Mouse (Mus musculus) gastrocnemius, postnatal 10 days (tissue): ENCODE data around the gene Dkk3. TPM values are rescaled to one million over a fixed set of nuclear protein-coding genes. Genes with fewer than 3 reads are reported as not detected.
A peak's percentile ranks its signal among the peaks of the same experiment; 100 is the strongest.
"Not testable (repeated sequence)": the region's sequence is repeated elsewhere in the genome, so short reads cannot be mapped to it uniquely, and the experiment has no call there.

ENCODE experiments used
- DNase-seq: peaks from one replicate; pipeline ENCODE4 v3.0.0; 2021; ENCODE audit warnings: mixed read lengths
- total RNA-seq, 2 experiments: library from RNA; stranded (reverse); gene quantifications; 2 replicates each; pipeline ENCODE4 v1.2.3; 2021

The Dkk3 gene
- total RNA-seq, 2 experiments from 2014 or later: 10.9 to 13.7 TPM

- DNase-seq: no peak
Observed at GRCm38 (mm10) chr7:112129851-112130250, 29.0 kb downstream of the Dkk3 start.

- DNase-seq: no peak
Observed at GRCm38 (mm10) chr7:112128810-112129209, 30.0 kb downstream of the Dkk3 start.

- no peak for DNase-seq
Observed at GRCm38 (mm10) chr7:112127954-112128353, 30.9 kb downstream of the Dkk3 start.

GRCm38 (mm10) chr7:112127085-112127637 lies 31.7 kb downstream of the Dkk3 start:
- DNase-seq: no peak

GRCm38 (mm10) chr7:112125625-112126260 lies 33.1 kb downstream of the Dkk3 start:
- DNase-seq: no peak

- DNase-seq: no peak
Observed at GRCm38 (mm10) chr7:112123612-112124011, 35.2 kb downstream of the Dkk3 start.

GRCm38 (mm10) chr7:112121866-112122500 lies 36.9 kb downstream of the Dkk3 start:
- DNase-seq: no peak

GRCm38 (mm10) chr7:112120861-112121810 lies 37.7 kb downstream of the Dkk3 start:
- no peak for DNase-seq

- no peak for DNase-seq
Observed at GRCm38 (mm10) chr7:112119248-112119647, 39.6 kb downstream of the Dkk3 start.

GRCm38 (mm10) chr7:112118086-112118485 lies 40.8 kb downstream of the Dkk3 start:
- no peak for DNase-seq

- DNase-seq: no peak
Observed at GRCm38 (mm10) chr7:112117501-112117900, 41.4 kb downstream of the Dkk3 start.

GRCm38 (mm10) chr7:112110638-112111372 lies 48.1 kb downstream of the Dkk3 start:
- no peak for DNase-seq

- no peak for DNase-seq
Observed at GRCm38 (mm10) chr7:112108757-112109156, 50.1 kb downstream of the Dkk3 start.

GRCm38 (mm10) chr7:112103816-112104215 lies 55.0 kb downstream of the Dkk3 start:
- DNase-seq: no peak

GRCm38 (mm10) chr7:112102933-112103332 lies 55.9 kb downstream of the Dkk3 start:
- no peak for DNase-seq

GRCm38 (mm10) chr7:112100887-112101286 lies 58.0 kb downstream of the Dkk3 start:
- no peak for DNase-seq

GRCm38 (mm10) chr7:112094923-112095322 lies 63.9 kb downstream of the Dkk3 start:
- not testable (repeated sequence) for DNase-seq

GRCm38 (mm10) chr7:112086186-112086585 lies 72.7 kb downstream of the Dkk3 start:
- no peak for DNase-seq

- peak; percentile 93 for DNase-seq
Observed at GRCm38 (mm10) chr7:112085062-112085461, 73.8 kb downstream of the Dkk3 start.

- DNase-seq: no peak
Observed at GRCm38 (mm10) chr7:112084222-112084621, 74.6 kb downstream of the Dkk3 start.

- DNase-seq: no peak
Observed at GRCm38 (mm10) chr7:112082636-112083035, 76.2 kb downstream of the Dkk3 start.

- no peak for DNase-seq
Observed at GRCm38 (mm10) chr7:112074868-112075267, 84.0 kb downstream of the Dkk3 start.
